Mouse (Mus musculus) hindbrain, embryonic 15.5 days (tissue): ENCODE results near the gene Ltbp3. TPM values are rescaled to one million over a fixed set of nuclear protein-coding genes. Genes with fewer than 3 reads are reported as not detected.

ENCODE experiments used
- ATAC-seq: fragments of 200-750 bp; cut with Nextera tagmentation; 2 replicates; pipeline ENCODE4 v1.8.0; 2017; ENCODE audit warnings: low read depth, moderate number of reproducible peaks, moderate TSS enrichment; ENCODE audit not compliant: low FRiP score
- H3K27ac ChIP-seq: fragments of 300-500 bp; sonication (generic); replicated peaks from 2 replicates; pipeline ENCODE4 v1.5.1; 2015; ENCODE audit warnings: mild to moderate bottlenecking, inconsistent platforms
- H3K27me3 ChIP-seq: fragments of 300-500 bp; sonication (generic); 2 replicates; pipeline ENCODE4 v1.6.1; 2015; ENCODE audit warnings: control low read depth, inconsistent platforms
- H3K36me3 ChIP-seq: fragments of 300-500 bp; sonication (generic); 2 replicates; pipeline ENCODE4 v1.6.1; 2015; ENCODE audit warnings: control low read depth, inconsistent platforms
- H3K4me1 ChIP-seq: fragments of 300-500 bp; sonication (generic); replicated peaks from 2 replicates; pipeline ENCODE4 v1.6.1; 2015; ENCODE audit warnings: control low read depth, inconsistent platforms
- H3K4me2 ChIP-seq: fragments of 300-500 bp; sonication (generic); 2 replicates; pipeline ENCODE4 v1.6.1; 2015; ENCODE audit warnings: moderate library complexity, mild to moderate bottlenecking, inconsistent platforms
- H3K4me3 ChIP-seq: fragments of 300-500 bp; sonication (generic); 2 replicates; pipeline ENCODE4 v1.5.1; 2015; ENCODE audit warnings: mild to moderate bottlenecking, inconsistent platforms
- H3K9ac ChIP-seq: fragments of 300-500 bp; sonication (generic); 2 replicates; pipeline ENCODE4 v1.6.1; 2015; ENCODE audit warnings: inconsistent platforms
- H3K9me3 ChIP-seq: fragments of 300-500 bp; sonication (generic); 2 replicates; pipeline ENCODE4 v1.6.1; 2016; ENCODE audit warnings: control low read depth, inconsistent platforms
- WGBS: fragments of 180-500 bp; shearing (Covaris S2); methylation state at CpG from one replicate; pipeline ENCODE4 v1.1.7; 2015; 5-methylcytosine and 5-hydroxymethylcytosine counted together
- polyA plus RNA-seq: library from polyadenylated mRNA; unstranded; fragments of >200 nt; fragmentation: Nextera tagmentation; extraction: Ambion mirVana; gene quantifications from 2 replicates; pipeline ENCODE4 v1.2.1, GENCODE M21; 2015

Gene Ltbp3
- polyA plus RNA-seq, 1 experiment from 2014 or later: 15.2 TPM

DNA sequence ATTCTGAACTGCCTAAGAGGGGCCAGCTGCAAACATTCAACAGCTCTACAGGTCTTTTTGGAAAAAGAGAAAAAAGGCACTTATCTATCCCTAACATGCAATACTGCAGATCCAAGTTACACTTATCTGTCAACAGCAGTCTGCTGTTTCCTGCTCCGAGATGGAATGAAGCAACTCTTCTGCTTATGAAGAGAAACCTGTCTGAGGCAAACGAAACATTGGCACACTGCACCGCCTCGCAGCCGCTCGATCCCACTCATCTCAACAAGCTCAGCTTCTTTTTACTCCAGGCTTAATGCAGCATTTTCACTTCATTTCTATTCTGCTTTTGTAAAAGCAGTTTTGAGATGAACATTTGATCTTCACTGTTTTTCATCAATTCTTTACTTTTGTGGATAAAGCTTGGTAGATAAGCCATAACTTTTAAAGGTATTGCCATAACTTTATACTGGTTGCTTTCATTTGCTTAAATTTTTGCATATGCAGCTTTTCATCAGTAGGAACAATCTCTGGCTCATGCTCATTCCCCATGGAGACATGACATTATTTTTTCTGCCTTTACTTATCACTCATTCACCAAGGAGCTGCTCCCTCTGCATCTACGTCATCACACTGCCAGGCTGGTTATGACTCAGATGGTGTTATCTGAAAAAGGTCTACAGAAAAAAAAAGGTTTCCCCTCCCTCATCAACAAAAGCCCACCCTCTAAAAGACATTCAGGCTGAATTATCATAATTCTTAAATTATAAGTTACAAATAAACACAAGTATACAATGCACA is 58.2 kb downstream of the Ltbp3 start:
- Histone ChIP-seq H3K4me2 (peak overlapping the region; percentile 92), H3K27me3 (no peaks in the 10 kb centered on the region), H3K36me3 (peaks cover 37% of the 10 kb centered on the region), H3K4me1 (peaks cover 42% of the 10 kb centered on the region), H3K9ac (peak overlapping the region; percentile 66), H3K27ac (peak overlapping the region; percentile 56; the same call in 1 of the 2 replicates), H3K4me3 (peak overlapping the region; percentile 93), H3K9me3 (no peaks in the 10 kb centered on the region)
- under 1% methylated on average over 7 of the region's 7 CpGs for WGBS
- ATAC-seq: no peak

- Histone ChIP-seq H3K27ac (peak overlapping the region; percentile 100), H3K9ac (peak overlapping the region; percentile 98), H3K27me3 (no peaks in the 10 kb centered on the region), H3K4me1 (peaks cover 44% of the 10 kb centered on the region), H3K4me2 (peak overlapping the region; percentile 92), H3K9me3 (no peaks in the 10 kb centered on the region), H3K4me3 (peak overlapping the region; percentile 93), H3K36me3 (peaks cover 36% of the 10 kb centered on the region)
- no peak for ATAC-seq
- under 1% methylated on average over 10 of the region's 10 CpGs for WGBS
These were observed 59.1 kb downstream of the Ltbp3 start for GRCm38 (mm10) chr19:5799566-5800349.

DNA sequence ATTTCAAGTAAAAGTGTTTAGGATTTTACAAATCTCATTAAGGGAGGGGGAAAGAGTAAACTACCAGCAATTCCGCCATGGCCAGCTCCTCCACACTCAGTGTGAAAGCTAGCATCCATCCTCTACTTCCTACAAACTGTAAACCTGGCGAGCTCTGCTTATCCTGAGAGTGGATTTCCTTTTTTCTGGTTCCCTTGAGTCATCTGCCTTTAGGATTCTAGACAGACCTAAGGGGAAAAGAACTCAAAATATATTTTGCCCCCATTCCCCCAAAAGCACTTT is 59.6 kb downstream of the Ltbp3 start:
- peak overlapping the region; percentile 98 for H3K9ac ChIP-seq
- H3K4me1 ChIP-seq: peaks cover 43% of the 10 kb centered on the region
- no peaks in the 10 kb centered on the region for H3K27me3 ChIP-seq
- H3K36me3 ChIP-seq: peaks cover 31% of the 10 kb centered on the region
- no peak for ATAC-seq
- H3K9me3 ChIP-seq: no peaks in the 10 kb centered on the region
- H3K4me3 ChIP-seq: peak overlapping the region; percentile 93
- 2% methylated on average over 2 of the region's 2 CpGs for WGBS
- peak overlapping the region; percentile 100 for H3K27ac ChIP-seq
- H3K4me2 ChIP-seq: peak overlapping the region; percentile 92

GRCm38 (mm10) chr19:5800632-5801431 is 60.1 kb downstream of the Ltbp3 start:
- no peaks in the 10 kb centered on the region for H3K9me3 ChIP-seq
- H3K4me2 ChIP-seq: peak overlapping the region; percentile 92
- H3K36me3 ChIP-seq: peaks cover 25% of the 10 kb centered on the region
- H3K4me3 ChIP-seq: peak overlapping the region; percentile 93
- H3K27ac ChIP-seq: peak overlapping the region; percentile 100
- no peak for ATAC-seq
- no peaks in the 10 kb centered on the region for H3K27me3 ChIP-seq
- H3K9ac ChIP-seq: peak overlapping the region; percentile 98
- 1% methylated on average over 19 of the region's 19 CpGs for WGBS
- H3K4me1 ChIP-seq: peaks cover 40% of the 10 kb centered on the region

DNA sequence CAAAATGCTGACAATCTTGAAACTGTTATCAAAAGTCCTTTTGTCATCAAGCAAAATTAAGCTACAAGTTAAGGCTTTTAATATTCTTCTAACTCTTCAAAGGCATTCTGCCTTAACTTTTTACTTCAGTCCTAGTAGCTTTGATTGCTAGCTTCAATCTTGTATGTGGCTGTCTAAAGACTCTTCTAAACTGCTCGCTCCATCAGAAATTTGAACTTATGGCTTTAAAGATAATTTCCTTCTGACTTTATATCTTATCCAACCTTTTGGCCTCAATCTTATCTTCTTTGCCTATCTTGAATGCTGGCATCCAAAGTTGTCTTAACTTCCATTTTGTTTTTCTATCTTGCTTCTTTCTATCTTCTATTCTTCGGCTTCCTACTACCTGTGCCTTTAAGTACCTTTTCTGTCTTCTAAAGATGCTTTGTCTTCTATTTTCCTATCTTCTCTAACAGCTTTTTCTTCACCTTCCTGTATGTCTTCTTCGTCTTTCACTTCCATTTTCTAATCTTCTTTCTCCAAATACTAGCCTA is 60.8 kb downstream of the Ltbp3 start:
- Histone ChIP-seq H3K9me3 (no peaks in the 10 kb centered on the region), H3K36me3 (peaks cover 19% of the 10 kb centered on the region), H3K4me3 (peak overlapping the region; percentile 93), H3K4me2 (peak overlapping the region; percentile 92), H3K4me1 (peaks cover 39% of the 10 kb centered on the region), H3K27me3 (no peaks in the 10 kb centered on the region), H3K9ac (peak overlapping the region; percentile 98), H3K27ac (peak overlapping the region; percentile 100)
- WGBS: 3% methylated on average over 3 of the region's 3 CpGs
- no peak for ATAC-seq

- H3K27ac ChIP-seq: peak overlapping the region; percentile 100
- no peaks in the 10 kb centered on the region for H3K9me3 ChIP-seq
- peak overlapping the region; percentile 93 for H3K4me3 ChIP-seq
- H3K4me2 ChIP-seq: peak overlapping the region; percentile 92
- H3K4me1 ChIP-seq: peaks cover 37% of the 10 kb centered on the region
- ATAC-seq: no peak
- H3K9ac ChIP-seq: peak overlapping the region; percentile 98
- WGBS: under 1% methylated on average over 25 of the region's 25 CpGs
- H3K27me3 ChIP-seq: no peaks in the 10 kb centered on the region
- H3K36me3 ChIP-seq: peaks cover 12% of the 10 kb centered on the region
These were observed 61.5 kb downstream of the Ltbp3 start for GRCm38 (mm10) chr19:5802011-5802786.

DNA sequence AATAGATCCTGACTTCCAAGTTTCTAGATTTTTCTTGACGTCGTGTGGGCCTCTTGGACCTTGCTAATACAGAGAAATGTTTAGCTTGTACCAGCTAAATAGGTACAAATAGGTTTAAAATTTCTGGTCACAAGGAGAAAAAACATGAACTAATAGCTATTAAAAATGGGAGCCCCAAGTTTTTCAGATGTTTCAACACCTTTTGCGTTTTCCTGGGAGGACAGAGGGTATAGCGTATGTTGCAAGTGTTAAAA is 62.0 kb downstream of the Ltbp3 start:
- Histone ChIP-seq H3K27ac (peak overlapping the region; percentile 100), H3K27me3 (no peaks in the 10 kb centered on the region), H3K9ac (peak overlapping the region; percentile 98), H3K4me3 (peak overlapping the region; percentile 93), H3K4me2 (peak overlapping the region; percentile 92), H3K4me1 (peaks cover 32% of the 10 kb centered on the region), H3K36me3 (peaks cover 7% of the 10 kb centered on the region), H3K9me3 (no peaks in the 10 kb centered on the region)
- WGBS: 0% methylated on average over 4 of the region's 4 CpGs
- ATAC-seq: no peak

- Histone ChIP-seq H3K27ac (peak overlapping the region; percentile 100), H3K9me3 (no peaks in the 10 kb centered on the region), H3K36me3 (peaks cover 3% of the 10 kb centered on the region; the same call in 1 of the 2 replicates), H3K4me3 (peak overlapping the region; percentile 93), H3K4me2 (peak overlapping the region; percentile 92), H3K4me1 (peaks cover 29% of the 10 kb centered on the region), H3K9ac (peak overlapping the region; percentile 98), H3K27me3 (no peaks in the 10 kb centered on the region)
- WGBS: under 1% methylated on average over 67 of the region's 67 CpGs
- ATAC-seq: peak; percentile 98
These were observed 62.6 kb downstream of the Ltbp3 start for GRCm38 (mm10) chr19:5803041-5803880.

- under 1% methylated on average over 16 of the region's 16 CpGs for WGBS
- ATAC-seq: no peak; the same call in 1 of the 2 replicates
- Histone ChIP-seq H3K4me1 (peaks cover 31% of the 10 kb centered on the region), H3K27ac (peak overlapping the region; percentile 100), H3K9me3 (no peaks in the 10 kb centered on the region), H3K4me2 (peak overlapping the region; percentile 92), H3K9ac (peak overlapping the region; percentile 56), H3K4me3 (peak overlapping the region; percentile 93), H3K36me3 (no peaks in the 10 kb centered on the region), H3K27me3 (no peaks in the 10 kb centered on the region)
These were observed 63.2 kb downstream of the Ltbp3 start for GRCm38 (mm10) chr19:5803881-5804279.

DNA sequence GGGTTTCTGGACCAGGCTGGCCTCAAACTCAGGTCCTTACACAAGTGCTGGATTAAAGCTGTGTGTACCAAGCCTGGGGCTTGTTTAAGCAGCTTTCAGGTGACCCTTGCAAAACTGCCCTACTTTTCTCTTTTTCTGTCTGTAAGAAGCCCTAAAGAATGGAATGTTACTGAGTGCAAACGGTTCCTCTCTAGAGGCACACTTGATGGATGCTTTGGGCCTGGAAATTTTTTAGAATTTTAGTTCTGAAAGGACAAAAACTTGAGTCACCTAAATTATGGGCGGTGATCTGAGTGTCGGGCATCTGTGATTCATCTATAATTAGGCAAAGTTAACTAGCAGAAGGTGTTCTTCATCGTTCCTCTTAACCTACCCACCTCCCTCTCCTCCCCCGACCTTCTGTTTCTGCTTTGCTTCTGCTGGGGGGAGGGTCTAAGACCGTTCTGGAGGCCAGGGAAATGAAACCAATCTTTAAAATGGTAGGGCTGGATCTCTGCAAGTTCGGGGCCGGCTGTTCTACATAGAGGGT is 63.7 kb downstream of the Ltbp3 start:
- Histone ChIP-seq H3K4me2 (peak overlapping the region; percentile 92), H3K27ac (peak overlapping the region; percentile 100), H3K27me3 (no peaks in the 10 kb centered on the region), H3K4me3 (no peak overlapping the region), H3K9me3 (no peaks in the 10 kb centered on the region), H3K9ac (peak overlapping the region; percentile 56; the same call in 1 of the 2 replicates), H3K36me3 (no peaks in the 10 kb centered on the region), H3K4me1 (peaks cover 34% of the 10 kb centered on the region)
- ATAC-seq: no peak
- WGBS: 43% methylated on average over 8 of the region's 8 CpGs
